Mouse (Mus musculus) cortical plate, adult 2 months (tissue): ENCODE measurements around the gene Rhbdf2.

Experiments
- CTCF ChIP-seq: fragments of 200-500 bp; IDR thresholded peaks from 2 replicates; pipeline ENCODE4 v1.5.1; 2011; ENCODE audit warnings: mild to moderate bottlenecking, control low read depth, low read length; ENCODE audit not compliant: insufficient read depth; ENCODE audit errors: extremely low read depth
- POLR2A ChIP-seq: fragments of 200-500 bp; IDR thresholded peaks from 2 replicates; pipeline ENCODE4 v1.6.1; 2011; ENCODE audit warnings: mild to moderate bottlenecking, low read length, control low read depth; ENCODE audit not compliant: insufficient read depth; ENCODE audit errors: extremely low read depth

DNA sequence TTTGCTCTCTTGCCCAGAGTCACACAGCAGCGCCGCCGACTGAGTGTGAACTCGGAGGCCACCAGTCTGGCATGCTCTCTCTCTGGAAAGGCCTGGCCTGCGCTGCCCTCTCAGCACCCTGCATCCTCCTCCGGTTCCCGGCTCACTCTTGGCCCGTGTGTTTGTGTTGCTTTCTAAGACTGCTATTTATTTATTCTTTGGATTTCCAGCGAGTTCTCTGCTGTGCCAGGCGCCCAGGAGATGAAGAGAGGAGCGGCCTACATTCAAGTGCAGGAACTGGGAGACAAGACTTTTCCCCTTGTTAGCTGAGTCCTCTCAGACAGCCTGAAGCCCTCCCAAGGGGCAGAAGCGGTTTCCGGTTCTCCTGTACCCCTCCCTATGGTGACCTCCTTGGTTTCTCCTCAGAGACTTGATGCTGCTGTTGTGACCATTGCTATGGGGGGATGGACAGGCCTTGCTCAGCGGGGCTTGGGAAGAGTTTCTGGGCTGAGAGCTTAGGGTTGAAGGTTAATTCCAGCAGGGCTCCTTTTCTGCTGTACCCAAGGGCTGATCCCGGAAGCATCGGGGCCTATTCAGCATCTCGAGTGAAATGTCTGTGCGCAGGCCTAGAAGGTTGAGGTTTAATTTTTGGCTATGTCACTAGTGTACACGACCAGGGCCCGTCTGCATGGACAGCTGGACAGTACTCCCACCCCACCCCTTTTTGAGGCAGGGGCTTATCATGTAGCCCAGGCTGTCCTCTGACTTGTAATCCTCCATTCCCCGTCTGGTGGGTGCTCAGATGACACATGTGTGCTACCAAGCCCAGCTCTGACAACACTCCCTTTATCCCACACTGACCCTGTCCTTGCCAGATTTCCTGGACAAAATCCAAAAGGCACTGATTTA is 17.6 kb upstream of the Rhbdf2 start:
- TF ChIP-seq POLR2A = no peak
- no peak for TF ChIP-seq CTCF
